Mouse (Mus musculus) forebrain, embryonic 16.5 days (tissue): ENCODE measurements around the gene Mrgpra6. TPM values are rescaled to one million over a fixed set of nuclear protein-coding genes. Genes with fewer than 3 reads are reported as not detected.

Experiments
- ATAC-seq: fragments of 200-750 bp; cut with Nextera tagmentation; 2 replicates; pipeline ENCODE4 v1.8.0; 2017; ENCODE audit warnings: mild to moderate bottlenecking, moderate library complexity
- H3K27ac ChIP-seq: fragments of 300-500 bp; sonication (generic); 2 replicates; pipeline ENCODE4 v1.5.1; 2014; ENCODE audit warnings: low read length, control low read depth
- H3K27me3 ChIP-seq: fragments of 300-500 bp; sonication (generic); replicated peaks from 2 replicates; pipeline ENCODE4 v1.6.1; 2014; ENCODE audit warnings: low read length; ENCODE audit not compliant: control insufficient read depth, insufficient read depth
- H3K36me3 ChIP-seq: fragments of 300-500 bp; sonication (generic); 2 replicates; pipeline ENCODE4 v1.6.1; 2014; ENCODE audit not compliant: control insufficient read depth, insufficient read depth
- H3K4me1 ChIP-seq: fragments of 300-500 bp; sonication (generic); replicated peaks from 2 replicates; pipeline ENCODE4 v1.6.1; 2014; ENCODE audit warnings: low read length; ENCODE audit not compliant: control insufficient read depth, insufficient read depth
- H3K4me2 ChIP-seq: fragments of 300-500 bp; sonication (generic); 2 replicates; pipeline ENCODE4 v1.6.1; 2014; ENCODE audit warnings: mild to moderate bottlenecking, low read length, control low read depth
- H3K4me3 ChIP-seq: fragments of 300-500 bp; sonication (generic); replicated peaks from 2 replicates; pipeline ENCODE4 v1.5.1; 2014; ENCODE audit warnings: mild to moderate bottlenecking, low read length, control low read depth
- H3K9ac ChIP-seq: fragments of 300-500 bp; sonication (generic); replicated peaks from 2 replicates; pipeline ENCODE4 v1.6.1; 2014; ENCODE audit warnings: low read depth, low read length, control low read depth
- H3K9me3 ChIP-seq: fragments of 300-500 bp; sonication (generic); 2 replicates; pipeline ENCODE4 v1.6.1; 2016; ENCODE audit warnings: low read length; ENCODE audit not compliant: control insufficient read depth
- WGBS: fragments of 180-500 bp; shearing (Covaris S2); extraction: QIAGEN DNeasy Blood & Tissue Kit; methylation state at CpG from one replicate; pipeline ENCODE4 v1.1.7; 2014; 5-methylcytosine and 5-hydroxymethylcytosine counted together
- polyA plus RNA-seq: library from polyadenylated mRNA; unstranded; fragments of >200 nt; fragmentation: Nextera tagmentation; extraction: Ambion mirVana; gene quantifications from 2 replicates; pipeline ENCODE4 v1.2.1, GENCODE M21; 2015

Gene Mrgpra6
- not detected in 2 replicates for polyA plus RNA-seq

GRCm38 (mm10) chr7:47204830-47205229 is at the start of gene Mrgpra6:
Mrgpra6 (minus strand) TSS chr7:47204920.
- 72% methylated on average over 4 of the region's 4 CpGs for WGBS
- ATAC-seq: no peak
- no peaks in the 10 kb centered on the region for H3K36me3 ChIP-seq

GRCm38 (mm10) chr7:47252770-47253169 is 48.0 kb upstream of the Mrgpra6 start, which contains the start of gene Mrgpra9:
Mrgpra9 (minus strand) TSS chr7:47252848.
- ATAC-seq: no peak
- no peaks in the 10 kb centered on the region for H3K36me3 ChIP-seq
- 76% methylated on average over 1 of the region's 1 CpGs for WGBS
- H3K4me2 ChIP-seq: no peak within 1 kb of the TSS
- H3K27ac ChIP-seq: no peak within 1 kb of the TSS
- no peak within 1 kb of the TSS for H3K4me3 ChIP-seq
- no peaks in the 10 kb centered on the region for H3K27me3 ChIP-seq
- no peak within 1 kb of the TSS for H3K9ac ChIP-seq
- H3K9me3 ChIP-seq: no peaks in the 10 kb centered on the region
- H3K4me1 ChIP-seq: no peaks in the 10 kb centered on the region

More at GRCm38 (mm10) chr7:47204830-47205229, at the start of gene Mrgpra6:
- Histone ChIP-seq H3K9ac (no peak within 1 kb of the TSS), H3K27ac (no peak within 1 kb of the TSS), H3K9me3 (no peaks in the 10 kb centered on the region), H3K27me3 (no peaks in the 10 kb centered on the region), H3K4me1 (no peaks in the 10 kb centered on the region), H3K4me3 (no peak within 1 kb of the TSS), H3K4me2 (no peak within 1 kb of the TSS)

DNA sequence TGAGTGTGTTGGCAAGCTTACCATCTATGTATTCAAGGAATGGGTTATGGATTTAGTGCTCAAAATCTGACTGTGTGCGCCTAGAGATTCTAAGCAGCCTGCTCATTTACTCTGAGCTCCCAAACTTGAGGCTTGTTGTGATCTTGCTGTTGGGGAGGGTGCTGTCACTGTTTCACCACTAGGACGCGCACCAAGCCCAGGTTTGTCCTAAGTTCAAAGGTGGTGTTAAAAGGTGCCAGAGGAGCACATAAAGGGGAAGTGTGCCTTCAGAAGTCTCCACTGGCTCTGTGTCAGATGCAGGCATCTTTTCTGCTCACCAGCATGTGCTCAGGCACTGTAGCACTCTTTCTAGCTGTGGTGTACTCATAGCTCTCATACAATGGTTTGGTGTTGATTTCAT is 39.9 kb upstream of the Mrgpra6 start:
- Histone ChIP-seq H3K4me1 (no peaks in the 10 kb centered on the region), H3K9ac (no peak overlapping the region), H3K27ac (no peak overlapping the region), H3K4me2 (no peak overlapping the region), H3K4me3 (no peak overlapping the region), H3K36me3 (no peaks in the 10 kb centered on the region), H3K9me3 (no peaks in the 10 kb centered on the region; the same call in 1 of the 2 replicates), H3K27me3 (no peaks in the 10 kb centered on the region)
- ATAC-seq: no peak
- 51% methylated on average over 3 of the region's 3 CpGs for WGBS

- H3K4me2 ChIP-seq: no peak overlapping the region
- no peaks in the 10 kb centered on the region for H3K36me3 ChIP-seq
- no peaks in the 10 kb centered on the region for H3K27me3 ChIP-seq
- no peak for ATAC-seq
- H3K4me3 ChIP-seq: no peak overlapping the region
- no peak overlapping the region for H3K9ac ChIP-seq
- H3K27ac ChIP-seq: no peak overlapping the region
- H3K9me3 ChIP-seq: no peaks in the 10 kb centered on the region
- WGBS: 46% methylated on average over 1 of the region's 1 CpGs
- H3K4me1 ChIP-seq: no peaks in the 10 kb centered on the region
Measured at GRCm38 (mm10) chr7:47195271-47195670, 9.4 kb downstream of the Mrgpra6 start.

- no peaks in the 10 kb centered on the region for H3K4me1 ChIP-seq
- H3K27me3 ChIP-seq: no peaks in the 10 kb centered on the region
- H3K9me3 ChIP-seq: no peaks in the 10 kb centered on the region
- H3K9ac ChIP-seq: no peak overlapping the region
- ATAC-seq: no peak
- 73% methylated on average over 5 of the region's 5 CpGs for WGBS
- no peak overlapping the region for H3K4me2 ChIP-seq
- H3K4me3 ChIP-seq: no peak overlapping the region
- H3K27ac ChIP-seq: no peak overlapping the region
- no peaks in the 10 kb centered on the region for H3K36me3 ChIP-seq
Measured at GRCm38 (mm10) chr7:47170814-47171213, 33.9 kb downstream of the Mrgpra6 start.

DNA sequence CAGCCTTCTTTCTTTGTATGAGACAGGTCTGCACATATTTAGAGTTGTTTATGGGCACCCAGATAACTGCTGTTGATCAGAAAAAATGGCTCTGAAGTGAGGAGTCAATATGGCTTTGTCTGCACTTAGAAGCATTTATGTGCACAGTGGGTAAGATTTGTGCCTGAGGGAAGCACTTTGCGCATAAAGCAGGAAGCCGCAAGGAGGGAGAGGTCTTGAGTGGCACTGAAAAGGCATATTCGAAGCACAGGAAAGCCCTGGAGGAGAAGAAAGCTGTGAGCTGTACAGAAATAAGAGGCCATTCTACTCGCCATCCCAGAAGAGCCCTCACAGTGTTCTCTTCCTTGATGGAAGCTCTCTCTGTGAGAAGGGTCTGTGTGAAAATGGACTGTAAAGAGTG is 39.7 kb downstream of the Mrgpra6 start:
- H3K9me3 ChIP-seq: no peaks in the 10 kb centered on the region
- no peaks in the 10 kb centered on the region for H3K27me3 ChIP-seq
- H3K36me3 ChIP-seq: no peaks in the 10 kb centered on the region
- no peaks in the 10 kb centered on the region for H3K4me1 ChIP-seq
- H3K4me2 ChIP-seq: no peak overlapping the region
- no peak overlapping the region for H3K27ac ChIP-seq
- ATAC-seq: no peak
- WGBS: 67% methylated on average over 4 of the region's 4 CpGs
- no peak overlapping the region for H3K4me3 ChIP-seq
- no peak overlapping the region for H3K9ac ChIP-seq

DNA sequence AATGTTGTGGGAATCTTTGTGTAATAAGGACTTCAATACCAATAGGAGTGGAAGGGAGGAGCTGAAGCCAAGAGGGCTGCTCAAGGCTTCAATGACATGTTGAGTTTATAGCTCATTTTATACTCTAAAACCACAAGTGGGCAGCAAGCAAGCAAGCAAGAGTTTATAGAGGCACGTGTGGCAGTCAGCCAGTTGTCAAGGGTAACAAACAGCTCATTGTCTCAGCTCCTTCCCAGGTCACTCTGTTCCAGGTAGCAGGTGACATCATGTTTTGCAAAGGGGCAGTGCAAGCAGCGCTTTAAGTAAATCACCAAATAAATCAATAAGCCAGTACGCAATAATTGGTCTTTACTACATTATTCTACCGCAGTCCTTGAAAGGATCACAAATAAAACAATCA is 41.5 kb downstream of the Mrgpra6 start:
- Histone ChIP-seq H3K27ac (no peak overlapping the region), H3K27me3 (no peaks in the 10 kb centered on the region), H3K36me3 (no peaks in the 10 kb centered on the region), H3K4me1 (no peaks in the 10 kb centered on the region), H3K9me3 (no peaks in the 10 kb centered on the region), H3K4me3 (no peak overlapping the region), H3K4me2 (no peak overlapping the region), H3K9ac (no peak overlapping the region)
- no peak for ATAC-seq
- 77% methylated on average over 4 of the region's 4 CpGs for WGBS

DNA sequence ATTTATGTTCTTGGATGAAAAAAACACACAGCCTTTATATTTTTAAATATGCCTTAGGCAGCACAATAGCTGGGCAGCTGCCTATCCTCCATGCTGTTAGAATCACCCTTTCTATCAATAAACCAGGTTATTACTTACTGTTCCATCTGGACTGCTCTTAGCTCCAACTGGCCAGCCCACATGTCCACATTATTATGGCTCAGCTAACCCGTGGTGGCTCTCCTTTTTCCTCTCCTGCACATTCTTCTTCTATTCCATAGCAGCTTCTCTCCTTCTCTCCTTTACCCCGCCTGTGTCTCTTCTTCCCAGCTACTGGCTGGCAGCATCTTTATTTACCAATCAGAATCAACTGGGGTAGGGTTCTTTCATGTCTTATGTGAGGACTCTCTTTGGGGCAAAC is 46.3 kb downstream of the Mrgpra6 start:
- Histone ChIP-seq H3K36me3 (no peaks in the 10 kb centered on the region), H3K4me3 (no peak overlapping the region), H3K27me3 (no peaks in the 10 kb centered on the region), H3K9me3 (no peaks in the 10 kb centered on the region), H3K9ac (no peak overlapping the region), H3K4me1 (no peaks in the 10 kb centered on the region), H3K27ac (no peak overlapping the region), H3K4me2 (no peak overlapping the region)
- WGBS: 45% methylated on average over 2 of the region's 2 CpGs
- no peak for ATAC-seq

DNA sequence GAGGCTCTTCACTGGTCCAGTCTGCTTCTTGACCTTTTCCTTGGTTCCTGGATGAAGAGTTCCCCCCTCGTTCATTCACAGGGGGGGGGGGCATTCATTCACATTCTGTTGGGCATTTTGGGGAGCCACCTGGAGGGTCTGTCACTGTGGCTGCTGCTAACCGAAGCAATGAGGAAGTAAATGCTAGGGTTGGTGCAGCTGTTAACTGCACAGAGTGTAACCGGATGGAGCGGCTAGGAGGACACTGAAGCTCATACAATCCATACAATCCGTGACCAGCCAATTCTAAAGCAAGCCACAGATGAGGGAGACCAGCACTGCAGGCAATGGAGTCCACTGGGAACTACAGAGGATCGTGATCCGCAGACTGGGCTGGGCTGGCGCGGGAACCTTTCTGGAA is 47.0 kb downstream of the Mrgpra6 start:
- Histone ChIP-seq H3K4me1 (no peaks in the 10 kb centered on the region), H3K4me2 (no peak overlapping the region), H3K9ac (no peak overlapping the region), H3K27ac (no peak overlapping the region), H3K36me3 (no peaks in the 10 kb centered on the region), H3K4me3 (no peak overlapping the region), H3K9me3 (no peaks in the 10 kb centered on the region), H3K27me3 (no peaks in the 10 kb centered on the region)
- 81% methylated on average over 9 of the region's 9 CpGs for WGBS
- ATAC-seq: no peak

DNA sequence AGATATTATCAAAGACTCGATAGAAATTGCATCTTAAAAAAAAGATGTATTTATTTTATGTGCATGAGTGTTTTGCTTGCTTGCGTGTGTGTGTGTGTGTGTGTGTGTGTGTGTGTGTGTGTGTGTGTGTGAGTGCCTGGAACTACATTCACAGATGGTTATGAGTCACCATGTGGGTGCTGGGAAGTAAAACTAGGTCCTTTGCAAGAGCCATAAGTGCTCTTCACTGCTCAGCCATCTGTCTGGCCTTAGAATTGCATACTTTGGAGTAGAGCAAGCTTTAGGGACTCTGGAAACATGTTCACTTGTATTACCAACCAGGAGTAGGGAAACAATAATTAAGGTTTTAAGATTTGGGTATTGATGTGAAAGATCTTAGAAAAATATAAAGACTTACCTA is 48.9 kb downstream of the Mrgpra6 start:
- Histone ChIP-seq H3K27me3 (no peaks in the 10 kb centered on the region), H3K4me3 (no peak overlapping the region), H3K27ac (no peak overlapping the region), H3K36me3 (no peaks in the 10 kb centered on the region), H3K9ac (no peak overlapping the region), H3K4me1 (no peaks in the 10 kb centered on the region), H3K9me3 (no peaks in the 10 kb centered on the region), H3K4me2 (no peak overlapping the region)
- WGBS: 94% methylated on average over 2 of the region's 2 CpGs
- ATAC-seq: no peak
